Mouse (Mus musculus) olfactory bulb, adult 2 months (tissue): ENCODE measurements around the gene Tm9sf1. TPM values are rescaled to one million over a fixed set of nuclear protein-coding genes. Genes with fewer than 3 reads are reported as not detected.

Experiments used
- H3K27ac ChIP-seq: fragments of 200-500 bp; 2 replicates; pipeline ENCODE4 v1.5.1; 2012; ENCODE audit warnings: low read depth, low read length; ENCODE audit not compliant: insufficient read depth
- H3K4me1 ChIP-seq: fragments of 200-500 bp; 2 replicates; pipeline ENCODE4 v1.6.1; 2012; ENCODE audit warnings: low read length; ENCODE audit not compliant: control insufficient read depth, insufficient read depth
- H3K4me3 ChIP-seq: fragments of 200-500 bp; 2 replicates; pipeline ENCODE4 v1.5.1; 2012; ENCODE audit warnings: mild to moderate bottlenecking, low read depth, low read length, moderate library complexity; ENCODE audit not compliant: insufficient read depth
- CTCF ChIP-seq: fragments of 200-500 bp; IDR thresholded peaks from 2 replicates; pipeline ENCODE4 v1.5.1; 2012; ENCODE audit warnings: low read depth, mild to moderate bottlenecking, low read length, moderate library complexity; ENCODE audit not compliant: insufficient read depth
- POLR2A ChIP-seq: fragments of 200-500 bp; IDR thresholded peaks from 2 replicates; pipeline ENCODE4 v1.6.1; 2012; ENCODE audit warnings: mild to moderate bottlenecking, low read depth, low read length, moderate library complexity; ENCODE audit not compliant: insufficient read depth
- WGBS: fragments of 180-500 bp; shearing (Covaris S2); methylation state at CpG from one replicate; pipeline ENCODE4 v1.1.7; 2018; 5-methylcytosine and 5-hydroxymethylcytosine counted together
- polyA plus RNA-seq: library from polyadenylated mRNA; stranded (reverse); fragments of >200 nt; gene quantifications from 2 replicates; pipeline ENCODE4 v1.2.4, GENCODE M21; 2012; ENCODE audit warnings: low replicate concordance; ENCODE audit not compliant: missing spikeins, insufficient read depth, insufficient read length

Gene Tm9sf1
- polyA plus RNA-seq, 1 experiment = not detected

DNA sequence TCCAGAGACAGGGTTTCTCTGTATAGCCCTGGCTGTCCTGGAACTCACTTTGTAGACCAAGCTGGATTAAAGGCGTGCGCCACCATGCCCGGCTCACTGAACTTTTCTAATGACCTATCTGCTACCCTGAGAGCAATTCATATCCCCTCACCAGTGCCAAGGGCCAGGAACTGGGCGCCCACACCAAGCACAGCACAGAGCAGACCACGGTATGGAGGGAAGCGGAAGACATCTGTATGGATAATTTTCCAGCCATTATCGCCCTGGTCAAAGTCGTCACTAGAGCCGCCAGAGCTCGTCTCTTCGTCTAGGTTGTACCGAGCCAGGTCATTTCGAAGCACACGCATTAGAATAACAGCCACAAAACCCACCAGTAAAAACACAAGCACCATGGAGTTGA lies 2.8 kb downstream of the Tm9sf1 start:
- no peak overlapping the region for H3K4me3 ChIP-seq
- H3K4me1 ChIP-seq = peaks cover 15% of the 10 kb centered on the region
- no peak for TF ChIP-seq POLR2A
- no peak for TF ChIP-seq CTCF
- 94% methylated on average over 14 of the region's 14 CpGs for WGBS
- H3K27ac ChIP-seq = no peak overlapping the region

DNA sequence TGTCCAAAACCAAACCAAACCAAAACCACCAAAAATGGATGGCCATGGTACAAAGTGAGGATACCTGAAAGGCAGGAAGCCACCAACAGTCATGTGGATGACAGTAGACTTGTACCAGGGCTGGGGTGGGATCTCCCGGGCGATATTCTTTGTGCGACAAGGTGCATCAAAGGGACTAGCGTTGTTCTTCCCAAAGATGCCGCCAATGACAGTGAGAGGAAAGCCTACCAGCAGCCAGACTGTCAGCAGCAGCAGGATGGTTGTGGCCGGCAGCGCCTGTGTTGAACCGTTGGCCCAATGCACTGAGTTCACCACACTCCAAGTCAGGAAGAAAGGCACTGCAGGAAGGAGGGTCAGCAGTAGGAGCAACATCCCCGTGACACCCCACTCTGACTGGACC lies 5.8 kb downstream of the Tm9sf1 start, which contains the start of gene Gm49378:
Gene Gm49378 (minus strand): TSS at position 101 of the 400 bp plus-strand sequence.
- no peak for TF ChIP-seq CTCF
- no peak for TF ChIP-seq POLR2A
- 94% methylated on average over 9 of the region's 9 CpGs for WGBS
- Histone ChIP-seq H3K4me3 (no peak within 1 kb of the TSS), H3K4me1 (peaks cover 19% of the 10 kb centered on the region), H3K27ac (no peak within 1 kb of the TSS)

DNA sequence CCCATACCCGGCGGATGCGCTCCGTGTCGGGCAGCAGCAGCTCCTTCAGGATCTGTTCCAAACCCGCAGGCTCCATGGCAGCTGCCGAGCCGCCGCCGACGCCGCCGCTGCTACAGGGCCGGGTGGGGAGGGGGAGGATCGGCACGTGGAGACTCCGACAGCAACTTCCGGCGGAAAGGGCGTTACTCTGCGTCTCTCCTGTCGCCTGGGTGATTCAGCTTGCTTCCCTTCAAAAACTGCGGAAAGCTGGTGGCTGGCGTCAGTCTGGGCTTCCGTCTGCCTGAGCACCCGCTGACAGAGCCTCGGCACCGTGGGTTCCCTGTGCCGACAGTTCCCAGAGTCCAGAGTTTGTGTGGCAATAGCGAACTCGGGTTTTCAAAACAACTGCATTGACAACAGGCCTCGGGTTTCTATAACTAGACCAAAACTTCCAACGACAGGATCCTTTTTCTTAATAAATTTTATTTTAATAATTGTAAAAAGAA lies 8.0 kb downstream of the Tm9sf1 start, which contains the start of gene Ipo4:
Gene Ipo4 (minus strand): TSS at position 435 of the 485 bp plus-strand sequence.
- peak within 1 kb of the TSS; percentile 67 for H3K4me3 ChIP-seq
- peaks cover 14% of the 10 kb centered on the region; the same call in 1 of the 2 replicates for H3K4me1 ChIP-seq
- under 1% methylated on average over 33 of the region's 33 CpGs for WGBS
- no peak for TF ChIP-seq CTCF
- peak; percentile 59; the same call in 1 of the 2 replicates for TF ChIP-seq POLR2A
- no peak within 1 kb of the TSS; the same call in 1 of the 2 replicates for H3K27ac ChIP-seq

GRCm38 (mm10) chr14:55634874-55635522 lies 8.6 kb downstream of the Tm9sf1 start:
- TF ChIP-seq POLR2A (no peak), CTCF (no peak)
- WGBS = 3% methylated on average over 23 of the region's 23 CpGs

GRCm38 (mm10) chr14:55629312-55629711 lies 14.3 kb downstream of the Tm9sf1 start:
- WGBS = 46% methylated on average over 5 of the region's 5 CpGs
- TF ChIP-seq CTCF = no peak
- no peak for TF ChIP-seq POLR2A
- Histone ChIP-seq H3K27ac (no peak overlapping the region), H3K4me3 (no peak overlapping the region), H3K4me1 (peaks cover 4% of the 10 kb centered on the region; the same call in 1 of the 2 replicates)

More at GRCm38 (mm10) chr14:55634874-55635522, 8.6 kb downstream of the Tm9sf1 start:
- Histone ChIP-seq H3K27ac (no peak overlapping the region), H3K4me1 (peaks cover 14% of the 10 kb centered on the region; the same call in 1 of the 2 replicates), H3K4me3 (peak overlapping the region; percentile 67)

- Histone ChIP-seq H3K4me1 (no peaks in the 10 kb centered on the region), H3K4me3 (no peak overlapping the region), H3K27ac (no peak overlapping the region)
- TF ChIP-seq CTCF = no peak
- TF ChIP-seq POLR2A = no peak
- WGBS = 91% methylated on average over 27 of the region's 27 CpGs
Observed at GRCm38 (mm10) chr14:55628077-55628827, 15.4 kb downstream of the Tm9sf1 start.

- TF ChIP-seq CTCF = no peak
- no peak for TF ChIP-seq POLR2A
- peak overlapping the region; percentile 12 for H3K4me3 ChIP-seq
- H3K27ac ChIP-seq = no peak overlapping the region
- H3K4me1 ChIP-seq = no peaks in the 10 kb centered on the region
- 55% methylated on average over 22 of the region's 22 CpGs for WGBS
Observed at GRCm38 (mm10) chr14:55618486-55619195, 25.0 kb downstream of the Tm9sf1 start.

DNA sequence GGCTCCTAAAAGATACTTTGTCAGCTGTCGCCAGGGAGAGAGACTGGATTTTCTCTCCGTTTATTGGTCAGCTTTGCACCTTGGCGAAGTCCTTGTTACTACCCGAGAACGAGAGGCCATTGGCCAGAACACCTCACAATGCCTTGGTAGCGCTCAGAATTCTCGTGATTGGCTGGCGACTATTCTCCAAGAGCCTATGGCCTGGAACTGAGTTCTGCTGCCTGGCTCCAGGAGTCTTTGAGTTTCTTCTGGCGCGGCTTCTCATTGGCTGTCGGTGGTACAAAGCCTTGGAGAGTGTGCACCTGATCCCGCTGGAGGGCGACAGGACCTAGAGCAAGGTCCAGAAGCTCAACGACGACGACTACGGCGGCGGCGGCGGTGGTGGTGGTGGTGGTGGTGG lies 25.8 kb downstream of the Tm9sf1 start, which contains the start of gene Rec8:
Gene Rec8 (plus strand): TSS at position 216 of the 400 bp plus-strand sequence.
- TF ChIP-seq CTCF (no peak), POLR2A (no peak)
- no peak within 1 kb of the TSS for H3K27ac ChIP-seq
- H3K4me3 ChIP-seq = peak within 1 kb of the TSS; percentile 12
- no peaks in the 10 kb centered on the region for H3K4me1 ChIP-seq
- 32% methylated on average over 21 of the region's 21 CpGs for WGBS
